Mouse (Mus musculus): ENCODE data around the gene Myo10.

Myo10 gene

DNA sequence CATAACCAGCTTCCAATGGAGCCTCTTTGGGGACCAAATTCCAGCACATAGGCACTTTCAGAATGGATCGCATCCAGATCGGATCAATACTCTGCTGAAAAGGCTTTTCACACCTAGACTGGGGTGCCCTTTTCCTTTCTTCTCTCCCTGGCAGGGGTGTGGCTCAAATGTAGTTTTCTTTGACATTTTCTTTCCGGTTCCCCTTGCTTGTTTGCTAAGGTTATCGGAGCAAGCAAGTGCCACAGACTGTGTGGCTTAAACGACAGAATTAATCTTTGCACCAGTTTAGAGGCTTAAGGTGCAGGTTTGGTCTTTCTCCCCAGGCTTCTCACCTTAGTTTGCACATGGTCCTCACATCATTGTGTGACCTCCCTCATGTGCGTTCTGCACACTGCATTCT, 11.1 kb upstream of the Myo10 start:
- no peak for DNase-seq (ENCODE audit: low spot score in 2 of 2)

GRCm38 (mm10) chr15:25620560-25620959, 1.8 kb upstream of the Myo10 start:
- no peak for DNase-seq (ENCODE audit: low spot score in 2 of 2)

DNA sequence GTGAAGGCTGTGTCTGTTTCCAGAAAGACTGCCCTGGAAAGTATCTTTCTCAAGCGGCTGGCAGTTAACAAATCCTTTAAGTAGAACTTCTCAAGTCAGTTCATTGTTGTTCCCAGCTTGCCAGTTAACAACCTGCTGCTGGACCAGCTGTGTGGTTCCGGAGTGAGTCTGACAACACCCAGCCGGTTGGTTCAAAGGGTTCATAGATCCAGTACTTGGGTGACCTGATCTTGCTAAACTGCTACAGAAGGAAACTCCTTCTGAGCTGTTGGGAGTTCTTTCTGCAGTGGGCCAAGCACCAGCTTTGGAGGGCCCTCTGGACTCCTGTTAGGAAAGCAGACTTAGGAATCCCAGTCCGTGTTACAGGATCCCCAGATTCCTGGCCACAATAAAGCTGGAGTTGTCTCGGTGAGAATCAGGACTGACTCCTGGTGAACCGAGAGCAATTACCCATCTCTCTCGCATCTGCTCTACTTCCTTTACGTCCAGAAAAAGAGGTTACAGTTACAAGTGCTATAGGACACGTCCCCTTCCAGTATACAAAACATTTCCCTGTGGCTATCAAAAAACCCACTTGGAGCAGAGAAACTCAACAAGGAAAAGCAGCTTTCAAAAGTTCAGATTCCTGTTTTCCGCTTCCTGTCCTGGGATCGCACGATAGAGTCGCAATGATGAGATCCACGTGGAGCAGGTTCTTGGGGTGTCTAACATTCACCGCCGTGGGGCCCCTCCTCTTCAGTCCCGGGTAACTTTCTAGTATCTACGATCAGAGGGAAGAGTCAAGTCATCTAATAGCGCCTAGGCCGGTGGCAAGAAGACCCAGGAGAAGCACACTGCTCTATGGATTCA, 750 bp upstream of the Myo10 start:
- DNase-seq (ENCODE audit: low spot score in 2 of 2) = no peak

GRCm38 (mm10) chr15:25622867-25623471, 644 bp downstream of the Myo10 start:
- DNase-seq (ENCODE audit: low spot score in 2 of 2) = peak; percentile 49 to 82

DNA sequence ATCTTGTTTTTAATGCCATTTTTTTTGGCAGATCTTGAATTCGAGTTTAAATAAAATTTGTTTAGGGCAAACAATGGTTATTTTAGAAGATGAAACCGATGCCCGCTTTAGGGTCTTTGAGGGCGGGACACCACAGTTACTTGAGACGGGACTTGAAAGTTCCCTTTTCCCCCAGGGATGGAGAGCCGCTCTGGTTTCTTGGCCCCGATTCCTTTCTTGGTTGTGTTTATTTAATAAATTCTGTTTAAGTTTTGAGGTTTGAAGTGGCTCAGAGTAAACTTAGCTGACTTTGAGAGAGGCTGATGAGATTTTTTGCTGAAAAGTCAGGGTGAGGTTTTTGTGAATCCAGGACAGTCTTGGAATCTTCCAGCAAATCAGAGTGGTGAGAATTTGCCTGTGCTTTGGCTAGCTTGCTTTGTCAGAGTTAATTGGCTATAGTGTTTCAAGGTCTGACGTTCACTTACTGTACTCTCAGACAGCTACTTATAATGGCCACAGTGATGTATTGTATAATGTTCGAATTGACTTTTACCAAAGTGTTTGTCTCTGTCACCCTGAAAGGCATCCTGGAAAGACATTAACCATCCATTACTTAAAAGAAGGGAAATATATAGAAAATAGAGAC, 1.3 kb downstream of the Myo10 start:
- DNase-seq (ENCODE audit: low spot score in 2 of 2) = no peak

GRCm38 (mm10) chr15:25624263-25624662, 1.9 kb downstream of the Myo10 start:
- DNase-seq (ENCODE audit: low spot score in 2 of 2) = peak in 1 of 2 experiments; percentile 53

- DNase-seq (ENCODE audit: low spot score in 2 of 2) = no peak
Observed at GRCm38 (mm10) chr15:25625471-25625870, 3.1 kb downstream of the Myo10 start.

- DNase-seq (ENCODE audit: low spot score in 2 of 2) = no peak
Observed at GRCm38 (mm10) chr15:25627012-25627411, 4.7 kb downstream of the Myo10 start.

- DNase-seq (ENCODE audit: low spot score in 2 of 2) = no peak
Observed at GRCm38 (mm10) chr15:25628251-25628650, 5.9 kb downstream of the Myo10 start.

DNA sequence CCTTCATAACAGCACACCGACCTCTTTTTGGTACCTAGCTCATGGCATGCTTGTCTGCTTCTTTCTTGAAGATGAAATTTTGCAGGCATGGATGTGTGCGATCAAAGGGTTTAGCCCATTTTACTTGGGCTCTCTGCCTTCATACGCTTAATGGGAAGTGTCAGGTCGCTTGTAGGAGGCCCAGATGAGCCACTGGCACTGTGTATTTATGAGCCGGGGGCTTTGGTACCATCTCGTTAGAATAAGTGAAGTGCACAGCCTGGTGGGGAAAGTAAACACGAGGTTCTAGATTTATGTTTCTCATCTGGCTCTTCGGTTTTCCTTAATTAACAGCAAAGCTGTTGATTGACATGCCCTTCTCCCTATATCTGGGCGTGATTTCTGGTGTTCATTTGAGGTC, 8.4 kb downstream of the Myo10 start:
- DNase-seq (ENCODE audit: low spot score in 2 of 2) = no peak

- no peak for DNase-seq (ENCODE audit: low spot score in 2 of 2)
Observed at GRCm38 (mm10) chr15:25631332-25631731, 9.0 kb downstream of the Myo10 start.

DNA sequence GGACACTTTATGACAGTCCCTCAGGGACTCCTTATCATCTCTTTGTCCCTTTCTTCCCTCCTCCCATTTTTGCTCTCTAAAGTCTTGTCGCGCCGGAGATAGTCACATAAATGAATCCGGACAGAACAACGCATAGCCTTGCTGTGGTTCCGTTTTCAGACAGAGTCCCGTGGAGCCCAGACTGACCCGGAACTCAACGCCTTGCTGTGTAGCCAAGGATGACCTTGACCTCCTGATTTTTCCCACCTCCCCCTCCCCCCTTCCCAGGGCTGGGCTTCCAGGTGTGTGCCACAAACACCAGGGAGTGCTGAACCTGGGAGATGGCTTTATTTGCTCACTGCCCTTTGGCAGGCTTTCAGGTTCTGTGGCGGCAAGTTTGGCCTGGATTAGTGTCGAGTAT, 10.6 kb downstream of the Myo10 start:
- no peak for DNase-seq (ENCODE audit: low spot score in 2 of 2)

GRCm38 (mm10) chr15:25633674-25634340, 11.5 kb downstream of the Myo10 start:
- DNase-seq (ENCODE audit: low spot score in 2 of 2) = no peak

DNA sequence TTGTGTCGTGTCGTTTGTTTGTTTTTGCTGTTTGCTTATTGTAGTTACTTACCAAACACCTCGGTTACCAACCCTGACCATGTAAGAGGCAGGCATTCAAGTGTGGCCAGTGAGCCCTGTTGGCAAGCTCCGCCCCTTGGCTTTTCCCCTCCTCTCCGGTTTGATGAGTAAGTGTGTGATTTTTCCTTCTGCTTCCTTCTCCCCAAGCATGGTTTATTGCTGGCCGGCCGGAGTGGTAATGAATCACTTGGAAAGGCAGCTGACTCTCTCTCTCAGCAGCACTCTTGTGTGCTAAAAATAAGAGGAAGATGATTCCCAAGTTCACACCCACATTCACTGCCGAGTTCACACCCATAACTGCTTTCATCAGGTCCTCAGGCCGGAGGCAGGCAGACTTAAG, 15.4 kb downstream of the Myo10 start:
- no peak for DNase-seq (ENCODE audit: low spot score in 2 of 2)

GRCm38 (mm10) chr15:25639217-25639616, 16.9 kb downstream of the Myo10 start:
- no peak for DNase-seq (ENCODE audit: low spot score in 2 of 2)

- no peak for DNase-seq (ENCODE audit: low spot score in 2 of 2)
Observed at GRCm38 (mm10) chr15:25640840-25641752, 18.8 kb downstream of the Myo10 start.

DNA sequence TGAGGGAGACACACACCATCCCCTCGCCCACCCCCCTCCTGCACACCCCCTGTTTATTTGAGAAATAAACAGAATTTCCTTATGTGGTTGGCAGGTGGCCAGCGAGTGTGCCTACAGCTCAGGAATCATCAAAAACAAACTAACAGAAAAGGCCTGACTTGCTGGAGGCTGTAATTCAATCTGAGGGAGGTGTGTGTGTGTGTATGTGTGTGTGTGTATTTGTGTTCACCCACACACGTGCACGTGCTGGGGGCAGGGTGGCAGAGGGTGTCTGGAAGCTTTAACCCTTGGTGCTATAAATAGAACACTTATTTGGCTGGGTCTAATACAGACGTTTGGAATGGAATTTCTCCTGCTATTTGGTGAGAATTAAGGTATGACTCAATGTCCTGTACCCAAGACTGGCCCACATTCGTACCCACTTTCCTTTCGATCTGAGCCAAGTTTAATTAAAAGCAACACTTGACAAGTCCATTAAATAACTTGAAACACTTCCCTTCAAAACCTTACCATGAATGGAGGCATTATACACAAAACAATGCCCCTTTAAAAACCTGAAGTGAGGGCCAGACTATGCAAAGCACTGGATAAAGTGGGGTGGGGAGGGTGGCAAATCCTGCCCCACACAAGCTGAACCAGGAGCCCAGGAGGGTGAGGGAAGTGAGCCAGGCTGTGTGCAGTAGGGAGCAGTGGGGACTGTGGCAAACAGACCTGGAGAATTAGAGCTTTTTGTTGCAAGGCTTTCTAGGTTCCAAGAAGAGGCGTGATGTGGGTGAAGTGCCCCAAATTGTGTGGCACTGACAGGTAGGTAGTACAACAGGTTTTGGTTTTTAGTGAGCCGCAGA, 20.1 kb downstream of the Myo10 start:
- no peak for DNase-seq (ENCODE audit: low spot score in 2 of 2)

DNA sequence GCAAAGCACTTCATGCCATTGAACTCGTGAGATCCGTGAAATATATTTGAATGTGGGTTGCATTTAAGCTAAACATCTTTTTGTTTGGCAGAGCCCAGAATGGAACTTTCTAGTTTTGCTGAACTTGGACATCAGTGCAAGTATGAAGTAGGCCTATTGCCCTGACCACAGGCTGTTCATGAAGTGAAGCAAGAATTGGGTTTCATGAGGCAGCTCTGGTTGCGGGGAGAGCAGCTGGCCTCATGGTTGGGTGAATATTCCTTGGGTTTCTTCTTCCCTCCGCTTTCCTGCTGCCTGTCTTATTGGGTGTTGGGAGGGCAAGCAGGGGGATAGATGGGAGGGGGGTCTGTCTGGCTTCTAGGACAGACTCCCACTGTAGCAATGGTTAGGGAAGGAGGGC, 23.5 kb downstream of the Myo10 start:
- no peak for DNase-seq (ENCODE audit: low spot score in 2 of 2)

- DNase-seq (ENCODE audit: low spot score in 2 of 2) = peak in 1 of 2 experiments; percentile 33
Observed at GRCm38 (mm10) chr15:25648287-25648686, 26.0 kb downstream of the Myo10 start.

- no peak for DNase-seq (ENCODE audit: low spot score in 2 of 2)
Observed at GRCm38 (mm10) chr15:25650371-25650770, 28.0 kb downstream of the Myo10 start.

All from spleen, postnatal 4 days (tissue).